Mouse (Mus musculus) frontal cortex, postnatal 10 days (tissue): ENCODE data around the gene Aftph.

Source experiments
- DNase-seq, 2 experiments: peaks; one replicate each; pipeline ENCODE4 v3.0.0; 2022; ENCODE audit warnings: low spot score in 2 of 2, mixed read lengths in 1 of 2

The Aftph gene

GRCm38 (mm10) chr11:20728044-20728443 is 13.3 kb downstream of the Aftph start:
- no peak for DNase-seq

- DNase-seq: no peak
These were observed 17.8 kb downstream of the Aftph start for GRCm38 (mm10) chr11:20723572-20723971.

DNA sequence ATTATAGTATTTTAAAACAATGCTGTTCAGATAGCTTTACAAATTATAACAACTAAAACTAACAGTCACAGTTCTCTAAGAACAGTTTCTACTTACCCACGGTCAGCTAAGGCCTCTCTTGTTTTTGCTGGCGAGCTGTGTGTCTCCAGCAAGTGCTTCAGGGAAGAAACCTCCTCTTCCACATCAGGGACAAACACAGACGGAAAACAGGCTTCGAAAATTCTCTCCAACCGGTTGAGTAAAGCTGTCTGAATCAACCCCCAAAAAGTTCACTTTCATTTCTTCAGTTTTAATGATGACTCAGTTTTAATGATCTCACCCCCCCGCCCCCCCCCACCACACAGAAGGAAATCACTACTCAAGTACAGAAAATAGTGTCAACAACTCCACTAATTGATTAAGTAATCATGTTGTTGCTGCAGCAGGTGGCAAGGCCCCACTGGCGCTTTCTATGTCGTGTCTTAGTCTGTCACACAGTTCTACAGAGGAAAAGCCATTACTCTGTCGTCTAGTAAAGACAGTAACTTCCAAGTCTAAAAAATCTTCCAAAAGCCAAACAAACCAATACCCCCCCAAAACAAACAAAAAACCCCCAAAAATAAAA is 29.2 kb downstream of the Aftph start:
- no peak for DNase-seq

GRCm38 (mm10) chr11:20691000-20691399 is 50.4 kb downstream of the Aftph start:
- DNase-seq: peak in 1 of 2 experiments; percentile 58

- DNase-seq: no peak
These were observed 59.7 kb downstream of the Aftph start for GRCm38 (mm10) chr11:20681679-20682078.

DNA sequence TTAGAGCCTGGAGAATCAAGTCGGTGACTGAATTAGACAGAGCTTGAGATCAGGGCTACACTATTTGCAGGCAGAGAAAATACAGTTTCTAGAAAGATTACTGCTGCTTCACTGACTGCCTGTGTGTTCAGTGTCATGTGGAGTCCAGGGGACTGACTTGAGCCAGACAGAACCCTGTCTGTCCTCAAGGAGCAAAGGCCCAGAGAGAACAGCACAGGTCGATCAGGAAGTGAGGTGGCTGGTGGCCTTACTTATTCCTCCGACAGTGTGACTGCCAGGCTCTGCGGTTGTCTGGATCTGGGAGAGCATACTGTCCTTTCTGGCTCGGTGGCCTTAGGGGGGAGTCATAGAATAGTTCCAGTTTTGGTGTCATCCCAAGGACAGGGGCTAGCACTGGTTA is 60.6 kb downstream of the Aftph start:
- no peak for DNase-seq

DNA sequence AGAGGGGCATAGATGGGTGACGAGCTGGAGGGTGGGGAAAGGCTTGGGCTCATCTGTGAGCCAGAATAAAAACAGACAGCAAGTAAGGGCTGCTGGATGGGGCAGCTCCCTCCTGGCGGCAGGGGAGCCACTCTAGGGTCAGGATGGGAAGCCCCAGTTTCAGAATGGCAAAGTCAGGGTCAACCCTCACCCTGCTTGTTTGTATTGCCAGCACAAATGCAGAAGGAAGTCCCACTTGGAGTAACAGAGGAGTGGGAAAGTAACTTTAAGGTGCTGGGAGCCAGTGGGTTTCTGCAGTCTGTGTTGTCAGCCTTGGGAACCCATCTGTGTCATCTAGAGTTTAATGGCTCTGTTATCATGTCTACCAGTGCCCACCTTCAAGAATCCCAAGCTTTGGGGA is 62.0 kb downstream of the Aftph start:
- no peak for DNase-seq

- no peak for DNase-seq
These were observed 68.9 kb downstream of the Aftph start for GRCm38 (mm10) chr11:20672513-20672912.

DNA sequence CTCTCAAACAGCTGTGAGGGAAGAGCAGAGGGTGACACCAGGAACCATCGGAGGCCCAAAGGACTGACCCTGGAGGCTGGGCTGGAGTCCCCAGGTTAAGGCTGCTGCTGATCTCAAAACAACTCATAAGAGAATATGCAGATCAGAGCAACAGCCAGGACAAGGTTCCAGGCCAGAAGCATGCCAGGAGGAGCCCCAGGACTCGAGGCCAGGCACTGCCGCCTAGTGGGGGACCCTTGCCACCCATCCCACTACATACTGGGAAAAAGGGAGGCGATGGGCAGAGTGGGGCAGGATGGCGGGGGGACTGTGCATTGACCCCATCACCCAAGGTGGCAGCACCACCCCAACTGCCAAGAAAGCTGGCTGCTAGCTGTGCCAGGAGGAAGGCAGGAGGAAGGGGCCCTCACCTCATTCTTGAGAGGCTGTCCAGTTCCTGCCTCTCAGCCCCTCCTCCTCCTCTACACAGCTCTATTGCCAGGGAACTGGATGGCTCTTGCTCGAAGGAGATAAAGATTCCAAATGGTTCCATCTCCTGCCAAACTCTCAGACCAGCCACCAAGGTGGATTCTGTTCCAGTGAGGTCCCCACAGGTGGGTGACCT is 69.5 kb downstream of the Aftph start:
- DNase-seq: no peak

DNA sequence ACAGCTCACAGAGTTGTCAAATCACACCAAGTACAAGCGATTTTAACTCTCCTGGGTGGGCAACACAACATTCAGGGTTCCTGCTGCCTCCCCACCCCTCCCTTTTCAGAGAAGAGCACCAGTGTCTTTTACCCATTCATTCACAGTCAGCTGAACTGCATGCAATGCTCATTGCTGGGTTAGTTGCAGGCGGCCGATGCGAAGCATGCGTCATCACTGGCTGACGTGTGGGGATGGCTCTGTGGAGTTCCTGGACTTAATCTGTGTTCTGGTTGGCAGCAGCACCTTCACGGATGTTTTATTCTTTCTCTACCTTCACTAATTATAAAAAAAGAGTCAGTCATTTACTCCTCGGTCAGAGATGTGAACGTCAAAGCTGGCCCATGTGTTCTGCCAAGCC is 76.5 kb downstream of the Aftph start:
- no peak for DNase-seq

GRCm38 (mm10) chr11:20663580-20664198 is 77.7 kb downstream of the Aftph start:
- no peak for DNase-seq

GRCm38 (mm10) chr11:20662811-20663210 is 78.6 kb downstream of the Aftph start:
- no peak for DNase-seq

DNA sequence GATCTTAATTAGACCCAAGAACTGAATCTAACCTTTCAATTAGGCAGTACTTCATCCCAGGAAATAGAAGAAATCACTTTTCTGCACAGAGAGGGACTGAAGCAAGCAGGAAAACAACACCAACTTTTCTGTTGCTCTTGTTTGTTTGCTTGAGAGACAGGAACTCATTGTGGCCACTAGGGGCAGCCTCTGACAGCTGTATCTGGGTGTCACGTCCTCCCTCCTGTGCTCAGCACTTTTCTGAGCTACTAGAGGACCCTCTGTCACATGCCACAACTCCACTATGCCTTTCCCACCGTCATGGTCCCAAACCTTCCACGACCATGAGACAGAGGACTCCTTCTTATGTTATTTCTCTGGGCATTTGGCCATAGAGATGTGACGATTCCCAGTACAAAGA is 79.7 kb downstream of the Aftph start:
- DNase-seq: no peak

DNA sequence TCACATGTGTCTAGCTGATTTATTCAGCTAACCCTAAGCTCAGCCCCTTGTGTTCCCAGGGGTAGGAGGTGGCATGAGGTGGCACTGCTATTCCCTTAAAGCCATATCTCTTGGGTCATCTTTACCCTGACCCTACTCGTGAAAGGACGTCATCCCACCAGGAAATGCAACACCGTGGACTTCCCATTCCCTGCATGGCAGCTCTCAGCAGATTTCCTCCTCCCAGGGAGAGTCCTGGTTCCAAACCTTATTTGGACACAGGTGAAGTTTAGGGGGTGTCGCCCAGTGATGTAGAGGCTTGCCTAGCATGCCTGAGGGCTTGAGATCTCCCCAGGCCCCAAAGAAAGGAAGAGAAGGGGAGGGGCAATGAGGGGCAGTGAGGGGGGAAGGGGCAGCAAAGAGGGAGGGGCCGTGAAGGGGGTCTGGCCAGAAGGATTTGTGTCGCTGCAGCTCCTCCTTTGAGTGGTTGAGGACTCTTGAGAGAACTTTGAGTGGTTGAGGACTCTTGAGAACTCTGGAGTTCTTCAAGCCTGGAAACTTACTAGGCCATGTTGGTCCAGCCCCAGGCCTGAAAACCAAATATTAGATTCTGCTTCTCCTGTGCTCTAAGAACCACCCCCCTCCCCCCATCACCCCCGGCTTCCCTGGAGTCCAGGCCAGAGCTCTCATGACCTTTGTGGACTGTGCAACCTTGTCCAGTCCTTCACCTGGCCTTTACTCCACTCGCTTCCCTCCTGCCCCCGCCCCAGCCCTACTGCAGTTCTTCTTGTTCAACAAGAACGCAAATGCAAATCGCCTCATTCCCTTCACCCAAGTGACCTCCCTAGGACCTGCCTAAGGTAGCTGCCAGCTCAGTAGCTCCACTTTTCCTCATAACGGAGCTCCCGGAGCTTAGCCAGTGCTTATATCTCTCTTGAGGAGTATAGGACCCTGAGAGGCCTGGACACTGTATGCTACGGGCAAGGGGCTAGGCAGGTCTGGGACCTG is 81.0 kb downstream of the Aftph start:
- DNase-seq: no peak

DNA sequence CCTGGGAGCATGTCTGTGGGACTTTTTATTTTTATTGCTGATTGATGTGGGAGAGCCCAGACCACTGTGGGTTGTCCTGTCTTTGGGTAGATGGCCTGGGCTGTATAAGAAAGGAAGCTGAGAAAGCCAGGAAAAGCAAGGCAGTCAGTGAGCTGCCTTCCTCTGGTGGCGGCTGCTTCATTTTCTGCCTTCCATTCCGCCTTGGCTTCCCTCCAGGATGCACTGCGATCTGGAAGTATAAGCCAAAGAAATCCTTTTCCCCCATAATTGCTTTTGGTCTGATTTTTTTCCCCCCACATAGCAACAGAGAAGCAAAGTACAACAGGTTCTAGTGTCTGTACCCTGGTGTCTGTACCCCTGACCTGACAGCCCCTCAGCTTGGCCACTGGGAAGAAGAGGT is 82.3 kb downstream of the Aftph start:
- no peak for DNase-seq

DNA sequence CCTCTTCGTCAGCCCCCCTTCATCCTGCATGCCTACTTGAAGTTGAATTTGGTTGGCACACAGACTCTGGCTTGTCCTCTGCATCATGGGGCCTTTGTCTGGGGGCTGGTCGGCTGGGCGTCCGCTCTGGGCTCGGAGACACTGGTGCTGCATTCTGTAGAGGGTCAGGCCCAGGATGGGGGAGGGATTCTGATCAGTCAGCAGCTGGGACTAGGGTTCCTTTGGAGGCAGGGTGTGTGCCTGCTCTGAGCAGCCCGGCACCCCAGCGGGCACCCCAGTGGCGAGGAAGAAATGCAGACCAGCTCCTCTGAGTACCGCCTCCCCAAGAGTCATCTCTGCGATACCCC is 84.7 kb downstream of the Aftph start:
- peak; percentile 44 to 51 for DNase-seq

- peak; percentile 68 to 80 for DNase-seq
These were observed 85.3 kb downstream of the Aftph start for GRCm38 (mm10) chr11:20655795-20656710.

DNA sequence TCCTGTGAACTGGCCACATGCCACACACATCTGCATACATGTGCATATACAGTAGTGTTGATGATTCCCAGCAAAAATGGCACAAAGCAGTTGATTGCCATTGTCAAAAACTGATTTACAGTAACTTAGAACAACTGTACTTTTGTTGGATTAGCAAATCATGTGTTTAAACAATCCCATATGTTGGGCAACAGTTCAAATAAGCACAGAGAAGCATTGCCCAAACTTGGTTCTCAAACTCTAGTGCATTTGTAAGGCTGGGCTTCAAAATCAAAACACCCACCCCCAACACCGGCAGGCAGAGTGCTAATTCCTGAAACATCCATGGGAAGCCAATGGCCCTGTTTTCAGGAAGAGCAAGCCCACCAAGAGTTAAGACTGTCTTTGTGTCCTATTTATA is 90.2 kb downstream of the Aftph start:
- no peak for DNase-seq

DNA sequence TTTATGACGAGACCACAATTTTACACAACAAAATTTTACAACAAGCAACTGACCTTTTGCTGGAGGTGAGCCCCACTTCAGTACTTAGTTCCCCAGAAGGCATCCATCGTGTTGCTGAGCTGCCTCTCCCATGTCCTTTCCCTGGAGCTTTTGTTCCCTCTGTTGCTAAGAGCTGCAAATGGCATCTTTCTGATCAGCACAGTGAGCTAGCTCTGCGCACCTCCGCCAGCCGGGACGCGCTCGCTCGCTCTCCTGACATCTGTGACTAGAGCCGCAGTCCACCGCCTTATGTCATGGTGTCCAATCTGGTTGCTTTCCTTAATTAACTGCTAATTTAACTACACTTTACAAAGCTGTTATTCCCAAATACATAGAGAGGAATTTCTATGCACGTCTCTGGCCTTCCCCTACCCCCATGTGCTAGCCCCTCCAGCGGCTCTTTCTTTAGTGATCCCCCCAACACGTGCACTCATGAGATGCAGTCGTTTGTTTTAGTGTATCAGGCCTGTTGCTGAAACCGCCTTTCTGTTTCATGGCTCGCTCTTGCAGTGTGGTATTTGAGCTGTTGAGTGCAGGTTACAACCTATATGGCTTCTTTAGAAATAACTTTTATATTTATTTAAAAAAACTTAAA is 91.3 kb downstream of the Aftph start:
- DNase-seq: no peak

DNA sequence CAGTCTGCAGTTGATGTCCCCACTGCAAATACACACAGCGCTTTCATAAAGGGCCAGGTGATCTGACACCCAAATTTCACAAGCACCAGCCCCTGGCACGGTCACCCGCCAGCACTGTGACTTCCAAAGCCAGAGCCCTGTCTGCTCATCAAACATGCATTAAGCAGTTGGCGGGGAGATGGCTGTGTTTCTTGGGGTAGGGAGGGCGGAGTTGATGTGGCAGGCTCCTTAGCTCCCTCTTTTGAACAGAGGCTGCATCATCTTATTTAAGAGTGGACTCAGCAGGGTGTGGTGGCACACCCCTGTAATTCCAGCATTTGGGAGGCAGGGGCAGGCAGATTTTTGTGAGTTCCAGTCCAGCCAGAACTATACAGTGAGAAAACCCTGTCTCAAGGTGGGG is 91.9 kb downstream of the Aftph start:
- DNase-seq: no peak
